Mouse (Mus musculus): ENCODE data around the gene Ddc. TPM values are rescaled to one million over a fixed set of nuclear protein-coding genes. Genes with fewer than 3 reads are reported as not detected.

The Ddc gene
- polyA plus RNA-seq, 1 experiment from 2014 or later: 15.9 TPM

- Histone ChIP-seq H3K27me3 (ENCODE audit: control insufficient read depth, insufficient read depth, low read depth, low read length) (no peaks in the 10 kb centered on the region), H3K4me1 (replicated peaks; ENCODE audit: control insufficient read depth, insufficient read depth, low read length) (no peaks in the 10 kb centered on the region), H3K9ac (ENCODE audit: low read length) (no peak overlapping the region), H3K4me3 (ENCODE audit: low read length) (no peak overlapping the region), H3K4me2 (ENCODE audit: low read depth, low read length) (no peak overlapping the region), H3K36me3 (ENCODE audit: control insufficient read depth, insufficient read depth, low read length) (no peaks in the 10 kb centered on the region), H3K9me3 (ENCODE audit: control insufficient read depth, low read length) (no peaks in the 10 kb centered on the region), H3K27ac (ENCODE audit: low read length) (no peak overlapping the region)
- no peak for ATAC-seq (ENCODE audit: low read depth)
- 82% methylated on average over 3 of the region's 3 CpGs for WGBS
These were observed 25.4 kb upstream of the Ddc start for GRCm38 (mm10) chr11:11923345-11923744.

- Histone ChIP-seq H3K4me1 (replicated peaks; ENCODE audit: control insufficient read depth, insufficient read depth, low read length) (no peaks in the 10 kb centered on the region), H3K9ac (ENCODE audit: low read length) (no peak overlapping the region), H3K4me2 (ENCODE audit: low read depth, low read length) (no peak overlapping the region), H3K27me3 (ENCODE audit: control insufficient read depth, insufficient read depth, low read depth, low read length) (no peaks in the 10 kb centered on the region), H3K27ac (ENCODE audit: low read length) (no peak overlapping the region), H3K9me3 (ENCODE audit: control insufficient read depth, low read length) (no peaks in the 10 kb centered on the region), H3K4me3 (ENCODE audit: low read length) (no peak overlapping the region), H3K36me3 (ENCODE audit: control insufficient read depth, insufficient read depth, low read length) (no peaks in the 10 kb centered on the region)
- ATAC-seq (ENCODE audit: low read depth): no peak
- 79% methylated on average over 2 of the region's 2 CpGs for WGBS
These were observed 24.2 kb upstream of the Ddc start for GRCm38 (mm10) chr11:11922106-11922505.

- WGBS: 23% methylated on average over 7 of the region's 7 CpGs
- Histone ChIP-seq H3K36me3 (ENCODE audit: control insufficient read depth, insufficient read depth, low read length) (no peaks in the 10 kb centered on the region), H3K9me3 (ENCODE audit: control insufficient read depth, low read length) (no peaks in the 10 kb centered on the region), H3K27ac (ENCODE audit: low read length) (peak overlapping the region; percentile 97), H3K9ac (ENCODE audit: low read length) (peak overlapping the region; percentile 35; the same call in 1 of the 2 replicates), H3K4me3 (ENCODE audit: low read length) (no peak overlapping the region), H3K4me1 (replicated peaks; ENCODE audit: control insufficient read depth, insufficient read depth, low read length) (peaks cover 7% of the 10 kb centered on the region), H3K27me3 (ENCODE audit: control insufficient read depth, insufficient read depth, low read depth, low read length) (no peaks in the 10 kb centered on the region), H3K4me2 (ENCODE audit: low read depth, low read length) (no peak overlapping the region)
- peak; percentile 83 for ATAC-seq (ENCODE audit: low read depth)
These were observed 9.9 kb upstream of the Ddc start for GRCm38 (mm10) chr11:11907703-11908413.

- H3K9me3 ChIP-seq (ENCODE audit: control insufficient read depth, low read length): no peaks in the 10 kb centered on the region
- H3K27me3 ChIP-seq (ENCODE audit: control insufficient read depth, insufficient read depth, low read depth, low read length): no peaks in the 10 kb centered on the region
- H3K27ac ChIP-seq (ENCODE audit: low read length): no peak overlapping the region
- H3K4me2 ChIP-seq (ENCODE audit: low read depth, low read length): no peak overlapping the region
- no peaks in the 10 kb centered on the region for H3K36me3 ChIP-seq (ENCODE audit: control insufficient read depth, insufficient read depth, low read length)
- H3K4me3 ChIP-seq (ENCODE audit: low read length): no peak overlapping the region
- ATAC-seq (ENCODE audit: low read depth): no peak
- no peak overlapping the region for H3K9ac ChIP-seq (ENCODE audit: low read length)
- H3K4me1 ChIP-seq (replicated peaks; ENCODE audit: control insufficient read depth, insufficient read depth, low read length): peaks cover 7% of the 10 kb centered on the region
These were observed 7.6 kb upstream of the Ddc start for GRCm38 (mm10) chr11:11905518-11905917.

DNA sequence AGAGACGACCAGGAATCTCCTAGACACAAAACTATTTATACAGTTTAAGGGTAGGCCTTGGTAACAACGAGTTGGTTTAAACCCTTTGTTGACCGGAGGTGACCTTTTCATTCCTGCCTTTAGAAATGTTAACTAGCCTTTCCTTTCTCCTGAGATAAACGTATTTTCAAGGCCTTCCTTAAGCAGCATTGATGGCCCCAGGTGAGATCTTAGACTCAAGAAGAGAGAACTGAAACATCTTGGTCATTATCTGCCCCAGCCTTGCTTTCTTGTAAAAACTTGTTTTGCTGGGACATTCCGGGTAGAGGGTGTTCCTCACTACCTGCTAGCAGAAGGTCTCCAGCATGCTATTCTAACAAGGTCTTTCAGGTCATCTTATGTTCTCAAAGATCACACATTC lies 7.1 kb upstream of the Ddc start:
- no peak for ATAC-seq (ENCODE audit: low read depth)
- Histone ChIP-seq H3K9ac (ENCODE audit: low read length) (no peak overlapping the region), H3K27me3 (ENCODE audit: control insufficient read depth, insufficient read depth, low read depth, low read length) (no peaks in the 10 kb centered on the region), H3K9me3 (ENCODE audit: control insufficient read depth, low read length) (no peaks in the 10 kb centered on the region), H3K4me1 (replicated peaks; ENCODE audit: control insufficient read depth, insufficient read depth, low read length) (peaks cover 7% of the 10 kb centered on the region), H3K27ac (ENCODE audit: low read length) (no peak overlapping the region), H3K4me2 (ENCODE audit: low read depth, low read length) (no peak overlapping the region), H3K4me3 (ENCODE audit: low read length) (no peak overlapping the region), H3K36me3 (ENCODE audit: control insufficient read depth, insufficient read depth, low read length) (no peaks in the 10 kb centered on the region)
- WGBS: 65% methylated on average over 5 of the region's 5 CpGs

DNA sequence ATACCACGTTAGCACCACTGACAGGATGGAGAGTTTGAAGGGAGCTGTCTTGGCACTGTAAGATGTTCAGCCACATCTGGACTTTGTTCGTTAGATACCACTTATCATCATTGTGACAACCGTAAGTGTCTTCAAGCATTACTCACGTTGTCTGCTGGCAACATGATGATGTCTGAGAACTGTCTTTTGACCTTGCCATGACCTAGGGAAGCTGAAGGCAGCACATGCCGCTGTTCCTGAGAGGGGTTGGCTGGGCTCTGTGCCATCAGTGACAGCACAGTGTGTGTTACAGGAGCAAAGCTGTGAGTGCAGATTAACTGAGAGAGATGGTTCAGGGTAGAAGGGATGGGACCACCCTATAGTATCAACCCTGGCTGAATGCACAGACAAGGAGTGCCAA lies 3.6 kb upstream of the Ddc start:
- Histone ChIP-seq H3K9me3 (ENCODE audit: control insufficient read depth, low read length) (no peaks in the 10 kb centered on the region), H3K4me3 (ENCODE audit: low read length) (no peak overlapping the region), H3K9ac (ENCODE audit: low read length) (no peak overlapping the region), H3K4me2 (ENCODE audit: low read depth, low read length) (no peak overlapping the region), H3K36me3 (ENCODE audit: control insufficient read depth, insufficient read depth, low read length) (no peaks in the 10 kb centered on the region), H3K4me1 (replicated peaks; ENCODE audit: control insufficient read depth, insufficient read depth, low read length) (no peaks in the 10 kb centered on the region; the same call in 1 of the 2 replicates), H3K27me3 (ENCODE audit: control insufficient read depth, insufficient read depth, low read depth, low read length) (no peaks in the 10 kb centered on the region), H3K27ac (ENCODE audit: low read length) (no peak overlapping the region)
- ATAC-seq (ENCODE audit: low read depth): peak; percentile 91
- 31% methylated on average over 5 of the region's 5 CpGs for WGBS

DNA sequence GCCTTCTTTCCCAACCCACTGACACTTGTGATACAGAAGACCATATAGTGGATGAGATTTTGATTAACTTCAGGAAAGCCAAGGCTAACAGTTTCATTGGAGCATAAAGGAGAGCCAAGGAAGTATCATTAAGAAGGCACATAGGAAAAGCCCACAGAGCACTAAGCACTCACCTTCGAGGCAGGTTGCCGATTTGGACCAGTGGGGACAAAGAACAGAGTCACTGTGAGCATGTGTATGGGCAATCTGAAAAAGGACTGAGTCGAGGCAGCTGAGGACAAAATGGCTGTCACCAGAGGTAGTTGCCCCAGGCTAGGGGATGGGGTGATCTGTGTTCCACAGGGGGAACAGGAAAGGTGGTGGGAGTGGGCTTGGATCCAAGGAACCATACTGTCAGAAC lies 552 bp upstream of the Ddc start:
- no peaks in the 10 kb centered on the region for H3K9me3 ChIP-seq (ENCODE audit: control insufficient read depth, low read length)
- H3K9ac ChIP-seq (ENCODE audit: low read length): no peak overlapping the region
- ATAC-seq (ENCODE audit: low read depth): no peak
- no peak overlapping the region for H3K4me2 ChIP-seq (ENCODE audit: low read depth, low read length)
- H3K4me1 ChIP-seq (replicated peaks; ENCODE audit: control insufficient read depth, insufficient read depth, low read length): no peaks in the 10 kb centered on the region; the same call in 1 of the 2 replicates
- H3K36me3 ChIP-seq (ENCODE audit: control insufficient read depth, insufficient read depth, low read length): no peaks in the 10 kb centered on the region
- no peaks in the 10 kb centered on the region for H3K27me3 ChIP-seq (ENCODE audit: control insufficient read depth, insufficient read depth, low read depth, low read length)
- WGBS: 90% methylated on average over 3 of the region's 3 CpGs
- no peak overlapping the region for H3K4me3 ChIP-seq (ENCODE audit: low read length)
- peak overlapping the region; percentile 6 for H3K27ac ChIP-seq (ENCODE audit: low read length)

DNA sequence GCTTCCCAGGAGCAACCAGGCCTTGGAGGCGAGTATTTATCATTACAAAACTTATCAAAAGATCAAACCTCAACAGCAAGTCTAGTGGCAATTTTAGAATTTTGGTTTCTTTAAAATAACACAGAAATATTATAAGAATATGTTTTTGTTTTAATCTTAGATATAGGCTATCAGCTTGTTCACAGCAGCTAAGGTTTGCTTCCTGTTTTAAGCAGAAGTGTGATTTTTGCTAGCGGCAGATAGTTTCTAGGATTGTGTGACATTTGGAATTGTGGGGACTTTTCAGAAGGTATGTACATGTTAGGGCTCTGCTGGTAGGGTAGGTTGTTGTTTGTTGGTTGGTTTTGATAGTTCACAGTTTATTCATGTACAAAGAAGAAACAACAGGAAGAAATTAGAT lies 2.5 kb downstream of the Ddc start:
- Histone ChIP-seq H3K4me3 (ENCODE audit: low read length) (no peak overlapping the region), H3K36me3 (ENCODE audit: control insufficient read depth, insufficient read depth, low read length) (no peaks in the 10 kb centered on the region), H3K4me1 (replicated peaks; ENCODE audit: control insufficient read depth, insufficient read depth, low read length) (peaks cover 4% of the 10 kb centered on the region; the same call in 1 of the 2 replicates), H3K9me3 (ENCODE audit: control insufficient read depth, low read length) (no peaks in the 10 kb centered on the region), H3K9ac (ENCODE audit: low read length) (no peak overlapping the region), H3K27ac (ENCODE audit: low read length) (0 out of 2 replicates have a peak overlapping the region, but pooled peaks have one; percentile 13), H3K27me3 (ENCODE audit: control insufficient read depth, insufficient read depth, low read depth, low read length) (no peaks in the 10 kb centered on the region), H3K4me2 (ENCODE audit: low read depth, low read length) (no peak overlapping the region)
- ATAC-seq (ENCODE audit: low read depth): no peak
- 86% methylated on average over 2 of the region's 2 CpGs for WGBS

DNA sequence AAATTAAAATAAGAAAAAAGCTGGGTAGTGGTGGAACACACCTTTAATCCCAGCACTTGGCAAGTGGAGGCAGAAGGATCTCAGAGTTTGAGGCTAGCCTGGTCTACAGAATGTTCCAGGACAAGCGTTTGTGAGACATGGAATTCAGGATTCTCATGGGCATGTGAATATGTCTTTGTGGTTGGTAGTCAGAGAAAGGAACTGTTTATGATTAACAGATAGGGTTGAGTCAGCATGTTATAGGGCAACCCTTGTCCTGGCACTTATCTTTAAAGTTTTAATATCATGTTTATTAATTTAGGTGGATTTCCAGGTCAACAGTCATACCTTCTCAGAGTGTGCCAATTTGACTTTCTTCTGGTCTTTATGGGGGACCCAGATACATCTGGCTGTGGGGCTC lies 4.2 kb downstream of the Ddc start:
- Histone ChIP-seq H3K4me1 (replicated peaks; ENCODE audit: control insufficient read depth, insufficient read depth, low read length) (peaks cover 11% of the 10 kb centered on the region; the same call in 1 of the 2 replicates), H3K4me3 (ENCODE audit: low read length) (no peak overlapping the region), H3K4me2 (ENCODE audit: low read depth, low read length) (no peak overlapping the region), H3K27me3 (ENCODE audit: control insufficient read depth, insufficient read depth, low read depth, low read length) (no peaks in the 10 kb centered on the region), H3K9me3 (ENCODE audit: control insufficient read depth, low read length) (no peaks in the 10 kb centered on the region), H3K27ac (ENCODE audit: low read length) (peak overlapping the region; percentile 89), H3K9ac (ENCODE audit: low read length) (no peak overlapping the region), H3K36me3 (ENCODE audit: control insufficient read depth, insufficient read depth, low read length) (no peaks in the 10 kb centered on the region)
- 45% methylated on average over 1 of the region's 1 CpGs for WGBS
- no peak for ATAC-seq (ENCODE audit: low read depth)
